Mouse (Mus musculus) NIH3T3 (cell line): ENCODE results near the gene Olfr348.
A peak's percentile ranks its signal among the peaks of the same experiment; 100 is the strongest.

Experiments
- DNase-seq: peaks from one replicate; pipeline ENCODE4 v3.0.0-alpha.2; 2012; ENCODE audit warnings: low read depth

Olfr348 gene

DNA sequence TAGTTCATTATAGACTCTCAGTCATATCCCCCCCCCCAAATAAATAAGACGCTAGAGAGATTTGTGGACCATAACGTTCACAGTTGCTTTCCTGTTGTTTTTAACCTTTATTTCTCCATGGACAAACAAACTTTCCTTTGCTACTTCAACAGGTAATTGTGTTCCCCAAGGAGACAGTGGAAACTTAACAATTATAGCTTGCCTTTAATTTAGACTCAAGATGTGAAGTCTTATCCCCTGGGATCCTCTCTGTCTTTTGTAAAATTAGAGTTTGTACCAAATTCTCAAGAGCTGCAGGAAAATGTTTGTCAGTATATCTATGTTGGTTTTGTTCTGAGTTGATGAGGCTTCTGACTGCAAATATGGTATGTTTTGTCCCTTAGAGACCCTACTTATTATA is at the start of gene Olfr348:
TSS of gene Olfr348 (plus strand) at position 301 of the 400 bp plus-strand sequence.
- no peak for DNase-seq

DNA sequence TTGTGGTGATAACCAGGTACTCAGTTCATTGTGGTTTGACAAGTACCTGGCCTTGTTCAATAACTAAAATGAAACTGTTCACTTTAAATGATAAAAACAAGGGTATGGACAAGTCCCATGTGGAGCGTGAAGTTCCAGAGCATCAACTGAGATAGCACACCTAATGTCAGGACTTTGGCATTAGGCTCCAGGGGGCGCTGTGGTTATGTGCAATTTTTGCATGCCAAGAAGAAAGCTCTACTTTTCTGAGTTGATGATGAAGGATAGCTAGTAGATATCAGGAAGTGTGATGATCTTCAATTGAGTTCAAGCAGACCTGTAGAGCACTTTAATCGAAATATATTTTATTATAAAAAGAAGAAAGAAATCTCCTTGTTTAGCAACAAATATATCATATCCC is 47.9 kb upstream of the Olfr348 start:
- peak; percentile 47 for DNase-seq

DNA sequence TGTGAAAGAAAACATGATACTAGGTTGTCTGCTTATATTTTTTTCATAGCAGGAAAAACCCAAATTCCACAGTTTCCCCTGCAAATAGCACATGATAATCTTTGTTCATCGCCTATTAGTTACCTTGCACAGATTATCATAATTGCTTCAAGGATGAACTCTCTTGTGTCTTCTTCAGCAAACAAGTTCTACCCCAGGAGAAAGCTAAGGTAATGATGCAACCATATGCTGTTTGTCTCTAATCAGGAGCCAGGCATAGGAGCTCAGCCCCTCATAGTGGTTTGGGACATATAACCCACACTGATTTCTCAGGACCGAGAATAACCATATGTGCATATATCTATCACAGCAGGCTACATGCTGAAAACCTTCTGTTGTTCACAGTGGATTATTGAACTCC is 6.2 kb downstream of the Olfr348 start, which contains the start of gene Olfr50:
TSS of gene Olfr50 (plus strand) at position 301 of the 400 bp plus-strand sequence.
- DNase-seq, result no peak

DNA sequence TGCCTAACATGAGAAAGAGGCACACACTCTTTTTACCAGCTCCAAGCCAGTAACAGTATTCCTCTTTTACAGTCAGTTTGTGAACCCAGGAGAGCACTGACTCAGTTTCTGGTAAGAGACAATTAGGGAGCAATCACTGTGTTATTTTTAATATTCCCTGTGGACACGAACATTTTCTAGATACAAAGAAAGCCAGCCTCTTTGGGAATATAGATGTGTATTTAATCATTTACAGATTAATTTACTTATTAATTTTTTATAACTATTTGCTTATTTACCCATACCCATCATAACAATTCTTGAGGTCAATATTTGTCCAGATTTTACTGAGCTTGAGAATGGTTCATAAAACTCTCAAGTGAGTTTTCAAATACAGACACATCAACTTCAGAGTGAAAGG is 32.9 kb downstream of the Olfr348 start, which contains the start of gene Olfr3:
TSS of gene Olfr3 (minus strand) at position 101 of the 400 bp plus-strand sequence.
- no peak for DNase-seq
